Mouse (Mus musculus): ENCODE data around the gene B9d2. TPM values are rescaled to one million over a fixed set of nuclear protein-coding genes. Genes with fewer than 3 reads are reported as not detected.
"Not testable (repeated sequence)": the region's sequence is repeated elsewhere in the genome, so short reads cannot be mapped to it uniquely, and the experiment has no call there.

The B9d2 gene
- polyA plus RNA-seq, 1 experiment from 2014 or later: 33.9 TPM

GRCm38 (mm10) chr7:25720760-25721159 is 40.2 kb downstream of the B9d2 start:
- ATAC-seq (ENCODE audit: low FRiP score, low read depth): no peak
- no peaks in the 10 kb centered on the region for H3K27me3 ChIP-seq
- 98% methylated on average over 5 of the region's 5 CpGs for WGBS
- peaks cover 57% of the 10 kb centered on the region for H3K36me3 ChIP-seq
- no peak overlapping the region for H3K4me2 ChIP-seq (replicated peaks)
- H3K9ac ChIP-seq (replicated peaks): no peak overlapping the region
- H3K9me3 ChIP-seq: no peaks in the 10 kb centered on the region
- no peak overlapping the region for H3K27ac ChIP-seq (replicated peaks)
- no peak overlapping the region for H3K4me3 ChIP-seq
- H3K4me1 ChIP-seq: peaks cover 15% of the 10 kb centered on the region

- H3K27ac ChIP-seq (replicated peaks); H3K4me2 ChIP-seq (replicated peaks); H3K9ac ChIP-seq (replicated peaks); H3K4me3 ChIP-seq; H3K27me3 ChIP-seq; H3K9me3 ChIP-seq; ATAC-seq (ENCODE audit: low FRiP score, low read depth): not testable (repeated sequence)
- peaks cover 63% of the 10 kb centered on the region for H3K36me3 ChIP-seq
- H3K4me1 ChIP-seq: peaks cover 15% of the 10 kb centered on the region
Observed at GRCm38 (mm10) chr7:25721776-25722175, 41.2 kb downstream of the B9d2 start.

- no peaks in the 10 kb centered on the region for H3K27me3 ChIP-seq
- no peak overlapping the region for H3K4me3 ChIP-seq
- no peaks in the 10 kb centered on the region for H3K9me3 ChIP-seq
- H3K27ac ChIP-seq (replicated peaks): no peak overlapping the region
- no peak overlapping the region for H3K9ac ChIP-seq (replicated peaks)
- no peaks in the 10 kb centered on the region for H3K4me1 ChIP-seq
- no peak overlapping the region for H3K4me2 ChIP-seq (replicated peaks)
- H3K36me3 ChIP-seq: peaks cover 93% of the 10 kb centered on the region
- WGBS: 88% methylated on average over 19 of the region's 19 CpGs
- ATAC-seq (ENCODE audit: low FRiP score, low read depth): no peak
Observed at GRCm38 (mm10) chr7:25725886-25726285, 45.3 kb downstream of the B9d2 start.

- no peaks in the 10 kb centered on the region for H3K9me3 ChIP-seq
- H3K27me3 ChIP-seq: no peaks in the 10 kb centered on the region
- H3K4me1 ChIP-seq: no peaks in the 10 kb centered on the region
- no peak overlapping the region for H3K4me2 ChIP-seq (replicated peaks)
- no peak overlapping the region for H3K27ac ChIP-seq (replicated peaks)
- H3K4me3 ChIP-seq: no peak overlapping the region
- WGBS: 94% methylated on average over 5 of the region's 5 CpGs
- no peak for ATAC-seq (ENCODE audit: low FRiP score, low read depth)
- H3K9ac ChIP-seq (replicated peaks): no peak overlapping the region
- peaks cover 96% of the 10 kb centered on the region for H3K36me3 ChIP-seq
Observed at GRCm38 (mm10) chr7:25727800-25728199, 47.2 kb downstream of the B9d2 start.

- H3K27me3 ChIP-seq: no peaks in the 10 kb centered on the region
- no peak for ATAC-seq (ENCODE audit: low FRiP score, low read depth)
- no peaks in the 10 kb centered on the region for H3K4me1 ChIP-seq
- H3K9me3 ChIP-seq: no peaks in the 10 kb centered on the region
- no peak overlapping the region for H3K27ac ChIP-seq (replicated peaks)
- no peak overlapping the region for H3K4me3 ChIP-seq
- H3K9ac ChIP-seq (replicated peaks): no peak overlapping the region
- H3K36me3 ChIP-seq: peaks cover 95% of the 10 kb centered on the region
- no peak overlapping the region for H3K4me2 ChIP-seq (replicated peaks)
- WGBS: 60% methylated on average over 2 of the region's 2 CpGs
Observed at GRCm38 (mm10) chr7:25729396-25729795, 48.8 kb downstream of the B9d2 start.

GRCm38 (mm10) chr7:25729862-25730261 is 49.3 kb downstream of the B9d2 start:
- Histone ChIP-seq H3K4me2 (replicated peaks) (no peak overlapping the region), H3K27me3 (no peaks in the 10 kb centered on the region), H3K9me3 (no peaks in the 10 kb centered on the region), H3K9ac (replicated peaks) (no peak overlapping the region), H3K4me3 (no peak overlapping the region), H3K27ac (replicated peaks) (no peak overlapping the region), H3K4me1 (no peaks in the 10 kb centered on the region), H3K36me3 (peaks cover 95% of the 10 kb centered on the region)
- ATAC-seq (ENCODE audit: low FRiP score, low read depth): no peak
- 84% methylated on average over 2 of the region's 2 CpGs for WGBS

GRCm38 (mm10) chr7:25731294-25732055 is 50.9 kb downstream of the B9d2 start:
- Histone ChIP-seq H3K27ac (replicated peaks) (no peak overlapping the region), H3K4me1 (no peaks in the 10 kb centered on the region), H3K36me3 (peaks cover 94% of the 10 kb centered on the region), H3K9ac (replicated peaks) (no peak overlapping the region), H3K27me3 (no peaks in the 10 kb centered on the region), H3K4me3 (no peak overlapping the region), H3K9me3 (no peaks in the 10 kb centered on the region), H3K4me2 (replicated peaks) (no peak overlapping the region)
- WGBS: 92% methylated on average over 8 of the region's 8 CpGs
- ATAC-seq (ENCODE audit: low FRiP score, low read depth): no peak

GRCm38 (mm10) chr7:25734991-25735390 is 54.4 kb downstream of the B9d2 start:
- no peaks in the 10 kb centered on the region for H3K4me1 ChIP-seq
- no peaks in the 10 kb centered on the region for H3K27me3 ChIP-seq
- no peak overlapping the region for H3K27ac ChIP-seq (replicated peaks)
- H3K9me3 ChIP-seq: no peaks in the 10 kb centered on the region
- ATAC-seq (ENCODE audit: low FRiP score, low read depth): no peak
- H3K9ac ChIP-seq (replicated peaks): no peak overlapping the region
- H3K4me3 ChIP-seq: no peak overlapping the region
- 78% methylated on average over 4 of the region's 4 CpGs for WGBS
- H3K36me3 ChIP-seq: peaks cover 95% of the 10 kb centered on the region
- H3K4me2 ChIP-seq (replicated peaks): no peak overlapping the region

Other genes with a start within 250 kb of the B9d2 start
- gene Ceacam1, start 203.2 kb upstream of the B9d2 start, polyA plus RNA-seq (2016; fragmentation: Nextera tagmentation; extraction: Ambion mirVana): 0.64 and 0.73 TPM in 2 replicates
- not detected in 2 replicates for gene Ceacam2, start 140.9 kb upstream of the B9d2 start, polyA plus RNA-seq (2016; fragmentation: Nextera tagmentation; extraction: Ambion mirVana)
- gene Erich4, start 64.9 kb upstream of the B9d2 start, polyA plus RNA-seq (2016; fragmentation: Nextera tagmentation; extraction: Ambion mirVana): not detected in 2 replicates
- 26.3 and 26.5 TPM in 2 replicates for gene Dmac2, start 61.4 kb upstream of the B9d2 start, polyA plus RNA-seq (2016; fragmentation: Nextera tagmentation; extraction: Ambion mirVana)
- gene B3gnt8, start 54.1 kb upstream of the B9d2 start, polyA plus RNA-seq (2016; fragmentation: Nextera tagmentation; extraction: Ambion mirVana): 0.71 and 1.3 TPM in 2 replicates
- gene Bckdha, start 21.8 kb upstream of the B9d2 start, polyA plus RNA-seq (2016; fragmentation: Nextera tagmentation; extraction: Ambion mirVana): 38.4 and 43.4 TPM in 2 replicates
- 49.1 and 50.1 TPM in 2 replicates for gene Exosc5, start 21.6 kb upstream of the B9d2 start, polyA plus RNA-seq (2016; fragmentation: Nextera tagmentation; extraction: Ambion mirVana)
- gene Tmem91, start 5.6 kb upstream of the B9d2 start, polyA plus RNA-seq (2016; fragmentation: Nextera tagmentation; extraction: Ambion mirVana): 3.1 and 3.9 TPM in 2 replicates
- 1.3 and 1.6 TPM in 2 replicates for gene Tgfb1, start 6.2 kb downstream of the B9d2 start, polyA plus RNA-seq (2016; fragmentation: Nextera tagmentation; extraction: Ambion mirVana)
- gene Ccdc97, start 38.3 kb downstream of the B9d2 start, polyA plus RNA-seq (2016; fragmentation: Nextera tagmentation; extraction: Ambion mirVana): 32.8 and 33.2 TPM in 2 replicates
- gene Hnrnpul1, start 74.0 kb downstream of the B9d2 start, polyA plus RNA-seq (2016; fragmentation: Nextera tagmentation; extraction: Ambion mirVana): 70.0 and 80.5 TPM in 2 replicates
- gene Axl, start 107.9 kb downstream of the B9d2 start, polyA plus RNA-seq (2016; fragmentation: Nextera tagmentation; extraction: Ambion mirVana): 27.3 and 27.8 TPM in 2 replicates
- gene Cyp2s1, start 136.1 kb downstream of the B9d2 start, polyA plus RNA-seq (2016; fragmentation: Nextera tagmentation; extraction: Ambion mirVana): 0.55 and 0.64 TPM in 2 replicates
- gene Cyp2b10, start 216.8 kb downstream of the B9d2 start, polyA plus RNA-seq (2016; fragmentation: Nextera tagmentation; extraction: Ambion mirVana): not detected in 2 replicates